In the genomic region with DNA sequence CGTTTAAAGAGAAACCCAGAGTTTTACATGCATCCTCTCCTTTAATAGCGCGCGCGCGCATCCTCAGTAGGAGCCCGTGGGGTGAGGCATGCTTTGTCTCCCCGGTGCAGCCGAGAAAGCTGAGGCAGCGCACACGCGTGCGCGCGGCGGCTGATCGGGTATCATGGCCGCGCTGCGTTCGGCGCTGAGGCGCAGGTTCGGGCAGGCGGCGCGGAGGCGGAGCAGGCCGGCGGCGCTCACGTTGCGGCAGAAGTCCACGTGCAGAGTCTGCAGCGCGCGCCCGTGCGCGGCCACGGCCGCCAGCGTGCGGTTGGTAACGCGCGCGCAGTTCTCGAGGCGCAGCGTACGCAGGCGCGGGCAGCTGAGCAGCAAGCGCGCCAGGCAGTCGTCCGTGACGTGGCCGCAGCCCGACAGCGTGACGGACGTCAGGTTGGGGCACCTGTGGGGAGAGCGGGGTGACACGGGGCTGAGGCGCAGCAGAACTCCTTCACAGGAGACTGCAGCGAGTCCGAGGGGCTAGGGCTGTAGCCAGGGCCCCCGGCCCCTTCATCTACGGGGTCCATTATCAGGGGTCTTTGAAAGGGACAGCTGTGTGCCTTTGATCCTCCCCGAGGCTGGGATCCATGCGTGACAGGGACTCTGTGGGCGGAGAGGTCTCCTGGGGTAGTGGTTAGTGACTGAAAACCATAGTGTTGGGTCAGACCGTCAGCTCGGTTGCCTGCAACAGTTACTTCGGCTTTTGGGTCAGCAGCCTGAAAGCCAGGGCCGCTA, we compare ENCODE assay signal across 8 mouse cellular contexts. TPM values are rescaled to one million over a fixed set of nuclear protein-coding genes. Genes with fewer than 3 reads are reported as not detected.
DNase-seq lines count a peak whose midpoint lies in the region; ATAC-seq and TF ChIP-seq lines count a peak whose summit lies in the region.

No protein-coding gene starts in this region.

- no peak for TF ChIP-seq CTCF in layer of hippocampus, adult 2 months (conservative IDR thresholded peaks at IDR 0.05)
- no peak for TF ChIP-seq CTCF in lung, embryonic 14.5 days (IDR thresholded peaks at IDR 0.05; ENCODE audit: low read depth)
- no peak for TF ChIP-seq CTCF in olfactory bulb, adult 2 months (IDR thresholded peaks at IDR 0.05; ENCODE audit: insufficient read depth, low read depth, low read length)
- peak; percentile 43; the same call in 1 of the 2 replicates for TF ChIP-seq CTCF in thymus, adult 2 months (IDR thresholded peaks at IDR 0.05; ENCODE audit: borderline replicate concordance, control insufficient read depth, extremely low read depth, insufficient read depth, low read length, poor library complexity)

- H3K27me3 ChIP-seq in forebrain, embryonic 15.5 days: no peaks in the 10 kb centered on the region
- no peaks in the 10 kb centered on the region for H3K27me3 ChIP-seq in lung, embryonic 14.5 days (ENCODE audit: insufficient read depth, low read length)
- no peaks in the 10 kb centered on the region for H3K27me3 ChIP-seq in thymus, adult 2 months (ENCODE audit: control insufficient read depth, insufficient read depth, low read length)

- H3K9ac ChIP-seq in forebrain, embryonic 15.5 days (replicated peaks): peak overlapping the region; percentile 80
- peak overlapping the region; percentile 79 for H3K9ac ChIP-seq in lung, embryonic 14.5 days

- peak; percentile 92 for ATAC-seq in forebrain, embryonic 15.5 days (replicated peaks)
- peak; percentile 85 for ATAC-seq in lung, embryonic 14.5 days (ENCODE audit: insufficient read depth)

- peaks cover 44% of the 10 kb centered on the region for H3K36me3 ChIP-seq in forebrain, embryonic 15.5 days
- peaks cover 56% of the 10 kb centered on the region for H3K36me3 ChIP-seq in lung, embryonic 14.5 days (ENCODE audit: insufficient read depth)
- H3K36me3 ChIP-seq in thymus, adult 2 months (ENCODE audit: control insufficient read depth, insufficient read depth, low read length): peaks cover 12% of the 10 kb centered on the region

- TF ChIP-seq POLR2A in olfactory bulb, adult 2 months (IDR thresholded peaks at IDR 0.05; ENCODE audit: insufficient read depth, low read depth, low read length): peak; percentile 49
- TF ChIP-seq POLR2A in thymus, adult 2 months (IDR thresholded peaks at IDR 0.05; ENCODE audit: control insufficient read depth, extremely low read depth, insufficient read depth, low read length, poor library complexity): peak; percentile 38; the same call in 1 of the 2 replicates

- H3K4me2 ChIP-seq in forebrain, embryonic 15.5 days (replicated peaks): peak overlapping the region; percentile 94
- peak overlapping the region; percentile 99 for H3K4me2 ChIP-seq in lung, embryonic 14.5 days

- no peaks in the 10 kb centered on the region for H3K9me3 ChIP-seq in forebrain, embryonic 15.5 days
- H3K9me3 ChIP-seq in lung, embryonic 14.5 days (ENCODE audit: low read depth, low read length): no peaks in the 10 kb centered on the region

- intact Hi-C loops in heart, postnatal 36 days (cut with DNase I): loop anchor here (1.0 to 5.0 kb wide), 6 partner anchors 81 to 466 kb away; partner anchors contain the start of genes Aph1b, Aph1c, Gm10647 and Lactb

- H3K4me3 ChIP-seq in forebrain, embryonic 15.5 days: peak overlapping the region; percentile 67
- H3K4me3 ChIP-seq in layer of hippocampus, adult 2 months: peak overlapping the region; percentile 86
- H3K4me3 ChIP-seq in lung, embryonic 14.5 days (ENCODE audit: low read depth, low read length): peak overlapping the region; percentile 65
- H3K4me3 ChIP-seq in olfactory bulb, adult 2 months (ENCODE audit: insufficient read depth, low read depth, low read length): peak overlapping the region; percentile 55
- H3K4me3 ChIP-seq in thymus, adult 2 months (ENCODE audit: control insufficient read depth, insufficient read depth, low read length): peak overlapping the region; percentile 55

- DNase-seq in ES-CJ7 (ENCODE audit: low read depth, low spot score): peak; percentile 92
- peak; percentile 95 for DNase-seq in cerebellum, adult 11 months
- peak; percentile 90 to 92 for DNase-seq in heart, postnatal 36 days
- peak; percentile 95 to 96 for DNase-seq in layer of hippocampus, adult 2 months (ENCODE audit: low spot score in 2 of 2)
- DNase-seq in lung, embryonic 14.5 days: peak; percentile 98
- DNase-seq in thymus, adult 2 months: peak; percentile 91

- WGBS in forebrain, embryonic 15.5 days: under 1% methylated on average over 78 of the region's 78 CpGs
- WGBS in lung, embryonic 14.5 days: under 1% methylated on average over 78 of the region's 78 CpGs
- WGBS in olfactory bulb, adult 2 months: under 1% methylated on average over 78 of the region's 78 CpGs
- WGBS in thymus, adult 2 months: under 1% methylated on average over 78 of the region's 78 CpGs

- peak overlapping the region; percentile 97 for H3K27ac ChIP-seq in forebrain, embryonic 15.5 days (replicated peaks)
- H3K27ac ChIP-seq in layer of hippocampus, adult 2 months: peak overlapping the region; percentile 99
- H3K27ac ChIP-seq in lung, embryonic 14.5 days (ENCODE audit: low read depth): peak overlapping the region; percentile 98
- peak overlapping the region; percentile 89 for H3K27ac ChIP-seq in olfactory bulb, adult 2 months (ENCODE audit: insufficient read depth, low read depth, low read length)
- H3K27ac ChIP-seq in thymus, adult 2 months (ENCODE audit: control insufficient read depth, insufficient read depth, low read length): peak overlapping the region; percentile 69

- peaks cover 31% of the 10 kb centered on the region for H3K4me1 ChIP-seq in forebrain, embryonic 15.5 days
- no peaks in the 10 kb centered on the region for H3K4me1 ChIP-seq in lung, embryonic 14.5 days (ENCODE audit: insufficient read depth)
- H3K4me1 ChIP-seq in olfactory bulb, adult 2 months (ENCODE audit: control insufficient read depth, insufficient read depth, low read length): peaks cover 29% of the 10 kb centered on the region
- H3K4me1 ChIP-seq in thymus, adult 2 months (replicated peaks; ENCODE audit: control insufficient read depth, insufficient read depth, low read length): peaks cover 26% of the 10 kb centered on the region

RNA-seq across cellular contexts. Expression of gene Fbxl22, which starts 2.6 kb away (rescaled TPM):
- 1.6 and 1.9 TPM in 2 replicates for polyA plus RNA-seq in forebrain, embryonic 15.5 days (2015; fragmentation: Nextera tagmentation; extraction: Ambion mirVana)
- total RNA-seq in heart, postnatal 36 days (2021): 10 to 100 TPM; 28.1 to 33.0 TPM
- under 1 TPM; 0.22 to 0.38 TPM for total RNA-seq in layer of hippocampus, adult 2 months (2021)
- polyA plus RNA-seq in lung, embryonic 14.5 days (2014; fragmentation: Nextera tagmentation; extraction: Ambion mirVana): 6.1 and 7.2 TPM in 2 replicates
- not detected in 2 replicates for polyA plus RNA-seq in olfactory bulb, adult 2 months (2012; ENCODE audit: insufficient read depth, insufficient read length, low replicate concordance, missing spikeins)
- 7.6 and 10.2 TPM in 2 replicates for polyA plus RNA-seq in thymus, adult 2 months (2012; rRNA removed)

Comparison
In these comparisons a context has a peak if more than half of its experiments do, and no peak if none do; other contexts are left out.
1. Peak in every context shown above with its lines: DNase-seq, ATAC-seq, H3K4me3 ChIP-seq and H3K27ac ChIP-seq.